Mouse (Mus musculus) olfactory bulb, adult 2 months (tissue): ENCODE data around the gene Tdrd3.

ENCODE experiments used
- CTCF ChIP-seq: fragments of 200-500 bp; IDR thresholded peaks from 2 replicates; pipeline ENCODE4 v1.5.1; 2012; ENCODE audit warnings: low read depth, mild to moderate bottlenecking, low read length, moderate library complexity; ENCODE audit not compliant: insufficient read depth
- POLR2A ChIP-seq: fragments of 200-500 bp; IDR thresholded peaks from 2 replicates; pipeline ENCODE4 v1.6.1; 2012; ENCODE audit warnings: mild to moderate bottlenecking, low read depth, low read length, moderate library complexity; ENCODE audit not compliant: insufficient read depth

- TF ChIP-seq CTCF: no peak
- no peak for TF ChIP-seq POLR2A
Measured at GRCm38 (mm10) chr14:87461543-87461942, 45.1 kb downstream of the Tdrd3 start.
